Mouse (Mus musculus) urinary bladder, postnatal 14 days (tissue): Measurements from ENCODE around the gene Slfn3.
"Not testable (repeated sequence)": the region's sequence is repeated elsewhere in the genome, so short reads cannot be mapped to it uniquely, and the experiment has no call there.

Source experiments
- DNase-seq: peaks from one replicate; pipeline ENCODE4 v3.0.0; 2021; ENCODE audit warnings: low spot score

Slfn3 gene

GRCm38 (mm10) chr11:83191134-83191893 lies at the start of gene Slfn3:
Slfn3 (plus strand) TSS chr11:83191330.
- DNase-seq, result peak; percentile 11

DNA sequence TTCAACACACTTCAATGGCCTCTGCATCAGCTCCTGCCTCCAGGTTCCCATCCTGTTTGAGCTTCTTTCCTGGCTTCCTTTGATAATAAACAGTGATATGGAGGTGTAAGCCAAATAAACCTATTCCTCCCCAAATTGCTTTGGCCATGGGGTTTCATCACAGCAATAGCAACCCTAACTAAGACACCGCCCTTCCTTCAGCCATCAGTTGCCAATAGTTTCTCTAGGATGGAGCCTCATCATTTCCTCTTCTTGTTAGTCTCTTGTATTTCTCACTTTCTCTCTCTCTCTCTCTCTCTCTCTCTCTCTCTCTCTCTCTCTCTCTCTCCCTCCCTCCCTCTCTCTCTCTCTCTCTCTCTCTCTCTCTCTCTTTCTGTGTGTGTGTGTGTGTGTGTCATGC lies 42.2 kb upstream of the Slfn3 start:
- DNase-seq, result not testable (repeated sequence)

DNA sequence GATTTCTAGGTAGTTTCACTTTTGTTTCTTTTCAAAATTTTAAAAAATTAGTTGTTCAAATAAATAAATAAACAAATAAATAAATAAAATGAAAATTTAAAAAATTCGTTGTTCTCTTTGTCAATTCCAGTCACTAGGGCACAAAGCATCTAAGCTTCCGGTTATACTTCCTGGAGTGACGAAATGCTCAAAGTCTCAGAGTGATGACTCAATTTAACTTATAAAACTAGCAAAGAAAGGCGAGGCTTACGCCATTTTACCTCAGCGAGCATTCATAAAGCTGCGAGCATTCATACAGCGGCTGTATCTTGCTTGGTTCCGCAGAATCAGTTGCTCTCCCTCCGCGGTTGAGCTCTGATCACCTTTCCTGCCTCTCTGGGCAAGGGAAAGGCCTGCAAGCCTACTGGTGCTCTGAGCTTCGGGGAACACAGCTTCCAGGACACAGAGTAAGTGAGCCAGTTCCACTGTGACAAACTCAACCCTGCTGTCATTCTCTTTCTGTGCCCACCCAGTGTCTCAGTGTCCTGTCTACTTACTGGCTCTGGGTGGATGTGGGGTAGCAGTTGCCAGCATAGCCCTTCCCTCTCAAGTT lies 16.1 kb upstream of the Slfn3 start, which contains the start of gene Slfn4:
Gene Slfn4, plus strand, starts transcription at position 239 of the 592 bp plus-strand sequence.
- DNase-seq, result no peak

- no peak for DNase-seq
Measured at GRCm38 (mm10) chr11:83192001-83192400, 871 bp downstream of the Slfn3 start.

DNA sequence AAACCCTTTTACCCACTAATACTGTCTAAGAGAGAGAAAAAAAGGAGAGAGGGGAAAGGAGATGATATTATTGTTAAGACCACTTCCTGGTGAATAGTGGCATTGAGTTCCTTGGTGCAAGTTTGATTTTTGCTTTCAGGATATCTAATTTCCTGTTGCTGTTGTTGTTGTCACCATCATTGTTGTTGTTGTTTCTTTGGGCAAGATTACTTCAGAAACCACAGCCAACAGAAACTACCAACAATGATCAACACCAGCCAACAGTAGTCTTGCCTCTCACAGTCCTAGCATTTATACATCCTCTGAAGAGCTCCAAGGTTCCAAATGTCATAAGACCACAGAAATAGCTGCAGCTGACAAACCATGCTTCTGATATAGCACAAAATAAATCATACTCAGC lies 13.9 kb downstream of the Slfn3 start:
- DNase-seq, result no peak

GRCm38 (mm10) chr11:83216119-83216518 lies 25.0 kb downstream of the Slfn3 start:
- DNase-seq, result no peak

- no peak for DNase-seq
Measured at GRCm38 (mm10) chr11:83221328-83221877, 30.3 kb downstream of the Slfn3 start.

DNA sequence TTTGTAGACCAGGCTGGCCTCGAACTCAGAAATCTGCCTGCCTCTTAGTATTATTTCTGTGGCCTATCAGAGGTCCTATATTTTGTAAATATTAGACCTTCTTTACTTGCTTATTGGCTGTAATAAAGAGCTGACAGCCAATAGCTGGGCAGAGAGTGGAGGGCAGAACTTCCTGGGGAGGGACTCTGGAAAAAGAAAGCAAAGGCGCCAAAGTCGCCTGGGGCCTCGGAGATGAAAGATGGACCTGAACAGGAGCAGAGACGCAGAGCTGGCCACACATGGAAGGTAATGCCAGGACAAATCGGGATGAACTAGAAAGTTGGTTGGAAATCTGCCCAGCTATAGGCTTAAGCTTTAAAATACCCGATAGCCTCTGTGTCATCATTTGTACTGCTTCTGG lies 32.2 kb downstream of the Slfn3 start:
- no peak for DNase-seq

GRCm38 (mm10) chr11:83223793-83224192 lies 32.7 kb downstream of the Slfn3 start:
- not testable (repeated sequence) for DNase-seq

DNA sequence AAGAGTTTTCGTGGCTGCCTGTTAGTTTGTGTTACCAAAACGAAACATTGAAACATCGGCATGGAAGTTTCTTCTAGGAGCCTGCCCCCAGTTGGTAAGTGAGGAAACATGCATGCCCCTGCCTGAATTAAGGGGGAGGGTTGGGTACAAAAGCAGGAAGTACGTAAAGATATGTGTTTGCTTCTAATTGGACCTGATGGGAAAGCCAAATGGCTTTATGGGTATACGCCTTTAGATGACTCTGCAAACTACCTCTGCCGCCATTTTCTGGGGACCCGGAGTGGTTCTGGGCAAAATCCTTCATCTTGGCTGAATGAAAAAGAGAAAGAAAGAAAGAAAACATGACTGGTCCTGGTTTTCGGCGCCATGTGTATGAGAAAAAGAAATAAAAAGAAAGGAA lies 33.1 kb downstream of the Slfn3 start:
- DNase-seq, result no peak

DNA sequence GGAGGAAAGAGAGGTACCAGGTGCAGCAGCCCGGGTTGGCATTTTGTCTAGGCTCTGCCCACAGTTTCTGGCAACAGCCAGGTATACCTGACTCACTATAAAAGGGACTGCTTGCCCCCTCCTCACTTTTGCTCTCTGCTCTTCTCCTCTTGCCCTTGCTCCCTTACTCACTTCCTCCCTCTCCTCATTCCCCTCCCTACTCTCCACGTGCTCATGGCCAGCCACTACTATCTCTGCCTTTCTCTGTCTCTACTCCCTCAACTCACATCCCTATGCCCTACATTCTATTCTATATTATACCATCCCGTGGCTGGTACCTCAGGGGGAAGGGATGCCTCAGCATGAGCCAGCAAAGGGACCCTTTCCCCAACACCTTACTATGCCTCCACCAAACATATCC lies 33.6 kb downstream of the Slfn3 start:
- no peak for DNase-seq

DNA sequence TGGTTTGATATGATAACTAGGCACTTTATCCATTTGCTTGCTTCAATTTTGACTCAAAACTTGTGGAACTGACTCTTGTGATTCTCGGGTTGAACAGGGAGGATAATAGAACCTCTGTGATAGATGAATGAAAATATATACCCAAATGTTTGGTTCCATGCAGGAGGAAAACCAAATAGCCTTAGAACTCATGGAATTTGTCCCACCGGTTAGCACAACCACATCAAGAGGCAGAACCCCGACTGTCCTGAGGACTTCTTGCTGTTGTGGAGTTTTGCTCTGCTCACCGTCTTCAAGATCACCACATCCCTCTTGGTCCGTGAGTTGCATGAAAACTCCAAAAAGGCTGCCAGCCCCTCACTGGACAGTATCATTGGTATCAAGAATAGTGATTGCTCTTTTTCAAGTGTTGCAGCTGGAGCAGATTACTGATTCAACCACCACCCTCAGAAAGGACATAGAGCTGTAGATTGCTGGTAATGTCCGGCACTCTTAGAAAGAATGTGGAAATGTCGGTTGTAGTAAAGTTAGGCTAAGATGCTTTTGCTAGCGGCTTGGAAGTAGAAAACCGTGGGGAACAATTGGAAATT lies 34.3 kb downstream of the Slfn3 start:
- no peak for DNase-seq

DNA sequence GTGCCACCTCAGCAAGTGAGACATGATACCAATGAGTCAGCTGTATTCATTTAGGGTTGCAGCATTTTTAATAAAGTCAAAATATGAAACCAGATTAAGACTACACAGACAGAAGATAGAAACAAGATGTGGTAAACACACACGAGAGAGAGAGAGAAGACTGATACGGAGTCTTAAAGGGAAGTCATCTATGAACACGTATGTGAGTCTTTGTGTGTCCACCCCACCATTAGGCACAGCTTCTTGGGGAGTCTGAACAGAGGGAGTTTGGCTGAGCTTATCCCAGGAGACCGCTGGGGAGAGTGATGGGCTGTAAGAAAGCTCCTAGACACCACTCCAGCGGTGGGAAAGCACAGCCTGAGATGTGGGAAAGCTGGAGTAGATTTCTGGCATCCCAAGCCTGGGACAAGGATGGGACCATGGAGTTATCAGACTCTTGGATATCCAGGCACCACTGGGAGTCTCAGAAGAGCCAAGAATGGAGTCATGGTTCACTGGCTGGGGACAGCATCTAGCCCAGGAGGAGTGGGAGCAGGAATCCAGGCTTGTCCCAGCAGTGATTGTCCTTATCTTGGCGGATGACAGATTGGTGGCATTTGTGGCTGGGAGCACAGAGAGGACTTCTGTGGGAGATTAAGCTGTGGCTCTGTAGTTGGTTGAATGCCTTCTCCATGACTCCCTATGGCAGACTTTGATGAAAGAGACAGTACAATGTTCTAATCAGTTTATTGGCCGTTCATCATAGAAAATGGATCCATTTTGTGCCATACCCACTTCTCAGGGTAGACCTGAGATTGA lies 37.0 kb downstream of the Slfn3 start:
- no peak for DNase-seq

DNA sequence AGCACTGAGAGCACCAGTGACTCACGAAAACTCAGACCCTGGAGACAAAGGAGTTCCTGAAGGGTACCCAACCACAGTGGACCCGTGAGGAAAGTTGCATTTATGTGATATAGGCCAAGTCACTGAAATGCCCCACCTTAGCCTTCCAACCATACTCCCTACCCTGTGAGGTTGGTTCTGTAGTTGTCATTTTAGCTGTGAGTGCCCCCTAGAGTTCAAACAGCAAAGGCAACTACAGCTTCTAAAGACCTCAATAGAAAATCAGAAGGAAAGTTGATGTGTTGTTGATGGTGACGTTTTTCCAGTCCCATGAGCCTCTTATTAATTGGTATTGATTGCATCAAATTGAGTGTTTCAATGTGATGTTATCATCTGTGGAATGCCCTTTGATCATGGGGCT lies 39.8 kb downstream of the Slfn3 start:
- no peak for DNase-seq

- DNase-seq, result not testable (repeated sequence)
Measured at GRCm38 (mm10) chr11:83233621-83234020, 42.5 kb downstream of the Slfn3 start.

DNA sequence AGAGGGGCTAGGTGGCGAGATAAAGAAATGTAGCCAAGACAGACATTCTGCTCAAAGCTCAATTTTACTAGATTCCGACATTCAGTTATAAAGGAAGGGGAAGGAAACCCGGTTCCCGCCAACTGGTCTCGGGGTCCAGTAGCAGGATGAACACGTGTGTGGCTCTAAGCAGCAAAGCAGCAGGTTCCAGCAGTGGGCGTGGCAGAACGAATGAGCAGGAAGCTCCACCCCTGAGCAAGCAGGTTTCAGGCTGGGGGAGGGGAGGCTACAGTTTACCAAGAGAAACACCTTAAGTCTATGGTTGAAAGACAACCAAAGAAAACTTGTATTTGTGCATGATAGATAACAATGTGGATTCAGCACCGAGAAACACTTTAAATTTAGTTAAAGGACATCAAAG lies 46.3 kb downstream of the Slfn3 start:
- DNase-seq, result not testable (repeated sequence)

DNA sequence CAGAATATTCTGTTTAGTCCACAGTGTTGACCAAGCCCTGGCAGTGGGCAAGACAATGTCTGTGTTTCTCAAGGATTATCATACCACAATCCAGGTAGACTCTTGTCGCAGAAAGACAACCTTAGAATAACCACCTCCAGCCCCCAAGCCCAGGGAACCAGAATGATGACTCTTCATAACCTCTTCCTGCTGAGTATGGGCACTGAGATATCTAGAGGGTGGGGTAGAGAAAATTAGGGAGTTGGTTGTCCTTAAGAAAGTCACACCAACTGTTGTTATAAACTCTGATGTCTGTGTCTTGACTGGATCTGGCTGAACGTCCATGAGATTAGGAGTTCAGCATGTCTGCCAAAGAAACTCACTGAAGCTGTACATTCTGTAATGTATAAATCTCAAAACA lies 47.3 kb downstream of the Slfn3 start:
- no peak for DNase-seq

GRCm38 (mm10) chr11:83239811-83240210 lies 48.7 kb downstream of the Slfn3 start:
- no peak for DNase-seq

GRCm38 (mm10) chr11:83257211-83257610 lies 66.1 kb downstream of the Slfn3 start:
- DNase-seq, result not testable (repeated sequence)

DNA sequence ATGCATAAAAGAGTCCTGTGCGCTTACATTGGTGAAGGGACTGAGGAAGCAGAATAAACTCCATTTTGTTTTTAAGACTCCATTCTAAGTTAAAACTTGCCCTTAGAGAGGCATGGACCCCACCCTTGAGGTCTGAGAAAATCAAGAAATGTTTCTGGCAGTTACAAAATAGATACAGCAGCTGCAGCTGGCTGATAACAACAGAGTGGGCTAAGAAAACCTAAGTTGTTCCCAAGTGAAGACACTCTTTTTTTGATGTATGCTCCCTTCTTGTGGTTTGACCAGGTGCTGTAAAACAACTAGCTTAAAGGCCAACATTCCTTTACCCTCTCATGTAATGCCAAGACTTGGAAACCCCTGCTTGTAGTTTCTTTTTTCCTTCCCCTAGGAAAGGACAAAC lies 71.5 kb downstream of the Slfn3 start:
- DNase-seq, result no peak

- DNase-seq, result no peak
Measured at GRCm38 (mm10) chr11:83263146-83263545, 72.0 kb downstream of the Slfn3 start.
